Mouse (Mus musculus) kidney, postnatal 0 days (tissue): ENCODE measurements around the gene Scfd2. TPM values are rescaled to one million over a fixed set of nuclear protein-coding genes. Genes with fewer than 3 reads are reported as not detected.
A peak's percentile ranks its signal among the peaks of the same experiment; 100 is the strongest.

Experiments
- ATAC-seq: fragments of 200-750 bp; cut with Nextera tagmentation; replicated peaks from 2 replicates; pipeline ENCODE4 v1.8.0; 2017; ENCODE audit warnings: low read depth, moderate number of reproducible peaks, moderate TSS enrichment, moderate library complexity; ENCODE audit not compliant: low FRiP score
- DNase-seq: peaks from one replicate; pipeline ENCODE4 v3.0.0-alpha.2; 2016; ENCODE audit warnings: low spot score
- H3K27ac ChIP-seq: fragments of 300-500 bp; sonication (generic); 2 replicates; pipeline ENCODE4 v1.5.1; 2014; ENCODE audit warnings: mild to moderate bottlenecking
- H3K27me3 ChIP-seq: fragments of 300-500 bp; sonication (generic); 2 replicates; pipeline ENCODE4 v1.6.1; 2014; ENCODE audit warnings: low read length, mixed read lengths; ENCODE audit not compliant: insufficient read depth
- H3K36me3 ChIP-seq: fragments of 300-500 bp; sonication (generic); 2 replicates; pipeline ENCODE4 v1.6.1; 2014; ENCODE audit warnings: low read length, mixed read lengths; ENCODE audit not compliant: insufficient read depth
- H3K4me1 ChIP-seq: fragments of 300-500 bp; sonication (generic); replicated peaks from 2 replicates; pipeline ENCODE4 v1.6.1; 2014; ENCODE audit warnings: antibody characterized with exemption, low read length, mixed read lengths; ENCODE audit not compliant: insufficient read depth
- H3K4me2 ChIP-seq: fragments of 300-500 bp; sonication (generic); 2 replicates; pipeline ENCODE4 v1.6.1; 2014; ENCODE audit warnings: mild to moderate bottlenecking, low read length, moderate library complexity, mixed read lengths
- H3K4me3 ChIP-seq: fragments of 300-500 bp; sonication (generic); replicated peaks from 2 replicates; pipeline ENCODE4 v1.5.1; 2014; ENCODE audit warnings: low read depth, low read length
- H3K9ac ChIP-seq: fragments of 300-500 bp; sonication (generic); 2 replicates; pipeline ENCODE4 v1.6.1; 2014; ENCODE audit warnings: low read depth, low read length
- H3K9me3 ChIP-seq: fragments of 300-500 bp; sonication (generic); replicated peaks from 2 replicates; pipeline ENCODE4 v1.6.1; 2016; ENCODE audit warnings: low read length, inconsistent platforms, mixed read lengths
- CTCF ChIP-seq: IDR thresholded peaks from 2 replicates; pipeline ENCODE4 v1.5.1; 2016; ENCODE audit warnings: antibody characterized with exemption, low read depth, mild to moderate bottlenecking, moderate library complexity
- WGBS: fragments of 180-500 bp; shearing (Covaris S2); extraction: QIAGEN DNeasy Blood & Tissue Kit; methylation state at CpG from one replicate; pipeline ENCODE4 v1.1.7; 2014; 5-methylcytosine and 5-hydroxymethylcytosine counted together
- polyA plus RNA-seq: library from polyadenylated mRNA; unstranded; fragments of >200 nt; fragmentation: Nextera tagmentation; extraction: Ambion mirVana; gene quantifications from 2 replicates; pipeline ENCODE4 v1.2.1, GENCODE M21; 2015

Gene Scfd2
- polyA plus RNA-seq, 1 experiment from 2014 or later = 16.8 TPM

DNA sequence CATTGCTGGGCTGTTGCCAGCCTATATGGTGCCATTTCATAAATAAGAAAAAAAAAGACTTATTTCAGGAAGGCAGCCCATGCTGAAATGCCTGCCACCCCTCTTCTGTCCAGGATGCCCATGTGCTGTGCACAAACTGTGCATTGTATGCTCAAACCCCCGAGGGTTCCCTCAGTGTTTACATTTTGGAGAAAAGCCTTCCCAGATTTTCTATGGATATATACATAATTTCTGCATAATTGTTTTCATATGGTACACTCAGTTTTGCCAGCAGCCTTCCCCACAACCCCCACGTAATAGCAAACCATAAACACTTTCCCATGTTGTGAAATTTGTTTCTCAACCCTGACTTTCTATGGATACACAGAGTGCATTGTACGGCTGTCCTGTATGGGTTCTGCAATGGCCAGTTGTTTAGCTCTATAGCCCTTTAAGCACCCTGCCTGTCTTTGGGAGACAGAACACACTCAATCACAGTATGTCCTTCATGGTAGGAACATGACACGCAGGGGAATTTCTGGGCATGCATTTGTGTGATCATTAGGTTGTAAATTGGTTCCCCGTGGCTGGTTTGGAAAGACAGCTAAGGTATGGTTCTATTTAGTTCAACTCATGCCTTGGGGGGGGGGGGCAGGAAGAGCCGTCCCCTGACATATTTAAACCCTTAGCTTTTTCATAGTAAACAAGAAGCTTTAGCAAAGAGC is 372.5 kb downstream of the Scfd2 start:
- peaks cover 31% of the 10 kb centered on the region for H3K4me1 ChIP-seq
- no peak for TF ChIP-seq CTCF
- DNase-seq = no peak
- H3K9me3 ChIP-seq = no peaks in the 10 kb centered on the region
- no peak for ATAC-seq
- H3K4me3 ChIP-seq = no peak overlapping the region
- no peak overlapping the region for H3K27ac ChIP-seq
- 76% methylated on average over 6 of the region's 6 CpGs for WGBS
- H3K9ac ChIP-seq = no peak overlapping the region
- H3K27me3 ChIP-seq = no peaks in the 10 kb centered on the region
- no peaks in the 10 kb centered on the region for H3K36me3 ChIP-seq
- H3K4me2 ChIP-seq = no peak overlapping the region

DNA sequence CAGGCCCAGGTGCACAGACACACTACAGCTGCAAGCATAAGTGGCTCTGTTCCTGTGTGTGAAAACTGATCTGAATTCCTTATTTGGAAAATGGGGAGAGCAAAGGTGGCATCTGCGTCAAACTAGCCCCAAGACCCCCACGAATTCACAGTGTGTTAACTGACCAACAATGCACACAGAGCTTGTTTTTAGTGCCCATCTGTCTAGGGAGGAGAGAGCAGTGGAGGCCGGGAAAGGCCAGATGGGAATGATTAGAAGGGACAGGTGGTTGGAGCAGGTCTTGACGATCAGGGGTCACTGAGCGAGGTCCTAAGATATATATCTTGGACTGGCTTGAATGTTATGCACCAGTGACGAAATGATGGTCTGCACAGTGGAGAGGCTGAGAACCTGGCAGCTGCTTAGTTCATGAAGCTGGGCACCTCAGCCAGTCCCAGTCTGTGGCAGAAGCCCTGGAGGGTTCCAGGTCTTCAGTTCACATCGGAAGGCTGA is 375.7 kb downstream of the Scfd2 start:
- Histone ChIP-seq H3K9ac (no peak overlapping the region), H3K27me3 (no peaks in the 10 kb centered on the region), H3K36me3 (no peaks in the 10 kb centered on the region), H3K4me1 (peaks cover 7% of the 10 kb centered on the region), H3K4me2 (no peak overlapping the region), H3K9me3 (no peaks in the 10 kb centered on the region), H3K27ac (no peak overlapping the region), H3K4me3 (no peak overlapping the region)
- TF ChIP-seq CTCF = no peak
- WGBS = 30% methylated on average over 7 of the region's 7 CpGs
- DNase-seq = no peak
- peak; percentile 67 for ATAC-seq

Other genes starting within 250 kb of the Scfd2 start
- 63.4 and 68.3 TPM in 2 replicates for gene Fip1l1, start 3.7 kb upstream of the Scfd2 start, polyA plus RNA-seq
- 3.5 and 3.9 TPM in 2 replicates for gene Lnx1, start 171.2 kb upstream of the Scfd2 start, polyA plus RNA-seq